Mouse (Mus musculus) lung, postnatal 25 days (tissue): ENCODE data around the gene Mcoln3.

Source experiments
- DNase-seq: peaks from one replicate; pipeline ENCODE4 v3.0.0; 2022; ENCODE audit warnings: low spot score

Mcoln3 gene

GRCm38 (mm10) chr3:146134834-146135233 lies 17.6 kb downstream of the Mcoln3 start:
- DNase-seq = no peak

- DNase-seq = no peak
These were observed 18.2 kb downstream of the Mcoln3 start for GRCm38 (mm10) chr3:146135417-146135816.

- DNase-seq = no peak
These were observed 19.2 kb downstream of the Mcoln3 start for GRCm38 (mm10) chr3:146136422-146136821.

DNA sequence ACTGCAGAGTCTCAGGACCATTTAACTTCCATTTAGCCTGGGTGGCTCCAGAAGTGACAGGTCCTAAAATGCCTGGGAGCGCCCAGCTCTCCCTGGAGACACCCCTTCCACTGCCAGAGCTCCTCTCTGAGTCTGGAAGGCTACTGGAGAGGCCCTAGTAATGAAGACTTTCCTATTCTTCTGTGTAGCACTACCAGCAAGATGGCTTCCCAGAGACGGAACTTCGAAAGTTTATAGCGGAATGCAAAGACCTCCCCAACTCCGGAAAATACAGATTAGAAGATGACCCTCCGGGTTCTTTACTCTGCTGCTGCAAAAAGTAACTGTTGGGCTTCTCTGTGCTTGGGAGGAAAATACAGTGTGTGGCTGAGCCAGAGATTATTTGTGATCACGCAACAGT lies 23.0 kb downstream of the Mcoln3 start:
- DNase-seq = no peak

GRCm38 (mm10) chr3:146142523-146142922 lies 25.3 kb downstream of the Mcoln3 start:
- DNase-seq = no peak

GRCm38 (mm10) chr3:146145501-146145900 lies 28.3 kb downstream of the Mcoln3 start:
- DNase-seq = no peak

DNA sequence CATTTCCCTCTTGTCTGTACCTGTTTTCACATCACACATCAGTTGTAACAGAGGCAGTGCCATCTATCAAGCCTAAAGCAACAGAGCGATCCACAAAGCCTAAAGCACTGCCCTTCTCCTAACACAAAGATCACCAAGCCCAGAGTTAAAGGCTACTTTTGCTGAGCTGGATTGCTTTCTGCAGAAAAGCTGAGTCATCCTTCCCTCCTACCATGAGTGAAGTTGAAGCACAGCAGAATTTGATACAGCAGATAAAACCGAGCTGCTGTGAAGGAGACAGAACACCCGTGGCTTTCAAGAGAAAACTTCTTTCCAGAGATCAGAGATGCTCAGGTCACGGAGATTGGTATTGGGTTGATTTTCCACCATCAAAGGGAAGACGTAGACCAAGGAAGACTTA lies 28.9 kb downstream of the Mcoln3 start:
- DNase-seq = no peak

- DNase-seq = no peak
These were observed 32.2 kb downstream of the Mcoln3 start, which contains the start of gene Mcoln2 for GRCm38 (mm10) chr3:146149156-146150057. TSS of gene Mcoln2 (plus strand) at chr3:146149833.

GRCm38 (mm10) chr3:146150058-146150400 lies 32.8 kb downstream of the Mcoln3 start:
- DNase-seq = peak; percentile 41

DNA sequence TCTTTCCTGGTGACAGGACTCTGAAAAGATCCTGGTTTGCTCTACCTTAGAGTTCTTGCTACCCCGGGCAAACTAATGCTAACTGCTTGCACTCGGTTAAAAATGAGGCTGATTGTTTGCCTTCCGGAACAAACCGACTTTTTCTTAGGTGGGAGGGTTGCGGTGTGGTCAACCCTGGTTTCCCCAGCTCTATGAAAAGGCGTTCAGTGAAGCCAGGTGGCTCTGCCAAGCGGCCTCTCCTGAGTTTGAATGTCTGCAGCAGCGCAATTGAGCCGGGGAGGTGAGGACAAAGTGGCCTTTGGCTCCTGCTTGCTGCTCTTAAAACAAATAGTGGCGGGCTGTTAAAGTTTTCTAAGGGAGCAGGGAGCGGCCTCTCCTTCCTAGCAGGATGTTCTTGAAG lies 33.3 kb downstream of the Mcoln3 start:
- peak; percentile 21 for DNase-seq

DNA sequence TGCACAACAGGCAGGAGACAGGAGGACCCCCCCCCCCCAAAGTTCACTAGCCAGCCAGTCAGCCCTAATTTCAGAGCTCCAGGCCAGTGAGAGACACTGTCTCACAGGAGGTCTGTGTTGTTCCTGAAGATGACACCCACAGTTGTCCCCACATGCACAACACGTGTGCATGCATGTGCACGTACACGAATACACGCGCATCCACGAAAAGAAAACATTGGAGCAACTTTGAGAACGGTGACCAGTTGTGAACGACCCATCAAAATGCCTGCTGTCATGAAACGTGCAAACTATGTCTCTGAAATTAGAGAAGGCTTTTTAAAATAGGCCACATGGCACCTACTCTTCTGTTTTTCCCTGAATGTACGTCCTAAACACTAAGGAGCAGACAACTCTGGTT lies 34.1 kb downstream of the Mcoln3 start:
- no peak for DNase-seq

GRCm38 (mm10) chr3:146151755-146152154 lies 34.5 kb downstream of the Mcoln3 start:
- no peak for DNase-seq

- DNase-seq = no peak
These were observed 35.1 kb downstream of the Mcoln3 start for GRCm38 (mm10) chr3:146152348-146152747.

- no peak for DNase-seq
These were observed 35.7 kb downstream of the Mcoln3 start for GRCm38 (mm10) chr3:146152913-146153312.

DNA sequence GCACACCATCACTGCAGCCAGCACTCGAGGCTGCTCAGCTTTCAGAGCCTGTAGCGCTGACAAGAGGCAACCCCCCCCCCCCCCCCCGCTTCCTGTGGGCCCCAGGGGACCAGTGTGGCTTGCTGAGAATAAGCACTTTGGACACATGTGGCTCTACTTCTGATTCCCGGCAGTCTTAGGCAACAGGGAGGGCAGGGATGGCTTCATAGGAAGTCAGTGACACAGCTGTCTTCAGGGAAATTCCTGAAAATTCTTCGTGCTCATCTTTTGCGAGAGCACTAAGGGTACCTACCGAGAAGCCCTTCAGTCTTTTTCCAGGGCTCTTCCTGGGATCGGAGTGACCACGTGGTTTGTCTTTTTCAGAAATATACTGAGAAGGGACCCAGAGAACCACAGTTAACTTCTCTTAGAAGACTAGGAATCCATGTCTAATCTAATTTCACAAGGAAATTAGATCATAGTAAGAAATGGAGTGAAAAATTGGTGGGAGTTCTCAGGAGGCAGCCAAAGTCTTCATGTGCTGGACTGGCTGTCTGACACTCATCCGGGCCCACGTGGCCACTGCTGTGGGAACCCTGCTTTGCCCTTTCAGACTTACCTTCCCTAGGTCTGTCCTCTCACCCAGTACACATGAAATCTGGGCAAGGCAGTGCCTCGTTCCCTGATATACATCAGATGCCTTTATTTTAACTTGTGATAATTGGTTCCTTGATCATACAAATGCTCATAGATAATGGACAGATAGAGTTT lies 36.8 kb downstream of the Mcoln3 start:
- DNase-seq = no peak

GRCm38 (mm10) chr3:146155628-146156576 lies 38.7 kb downstream of the Mcoln3 start:
- no peak for DNase-seq

DNA sequence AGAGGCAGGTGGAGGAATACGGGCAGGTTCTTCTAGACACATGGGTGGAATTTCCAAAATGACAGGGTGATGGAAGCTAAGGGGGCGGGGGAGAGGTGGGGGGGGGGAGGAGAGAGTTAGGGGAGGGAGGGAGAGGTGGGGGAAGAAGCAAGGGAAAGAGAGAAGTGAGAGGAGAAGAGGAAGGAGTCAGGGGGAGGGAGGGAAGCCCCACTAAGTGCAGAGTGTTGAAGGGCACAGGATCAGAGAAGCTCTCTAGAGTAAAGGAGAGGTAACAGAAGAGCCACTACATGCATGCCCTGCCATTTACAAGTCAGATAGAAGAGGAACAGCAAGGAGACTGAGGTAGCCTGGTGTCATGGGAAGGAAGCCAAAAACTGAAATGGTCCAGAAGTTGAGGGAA lies 39.6 kb downstream of the Mcoln3 start:
- DNase-seq = no peak

GRCm38 (mm10) chr3:146158039-146158438 lies 40.8 kb downstream of the Mcoln3 start:
- DNase-seq = no peak

DNA sequence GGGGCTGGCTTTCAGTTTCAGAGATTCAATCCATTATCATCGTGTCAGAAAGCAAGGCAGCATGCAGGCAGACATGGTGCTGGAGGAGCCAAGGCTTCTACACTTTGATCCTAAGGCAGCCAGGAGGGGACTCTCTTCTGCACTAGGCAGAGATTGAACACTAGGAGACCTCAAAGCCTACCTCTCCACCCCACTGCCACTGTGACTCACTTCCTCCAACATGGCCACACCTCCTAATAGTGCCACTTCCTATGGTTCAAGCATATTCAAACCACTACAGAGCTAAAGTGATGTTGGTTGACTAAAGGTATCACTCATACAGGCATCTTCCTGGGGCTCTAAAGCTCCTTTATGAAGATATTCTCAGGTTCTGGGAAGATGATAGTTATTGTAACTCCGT lies 42.1 kb downstream of the Mcoln3 start:
- DNase-seq = no peak

GRCm38 (mm10) chr3:146162197-146162596 lies 44.9 kb downstream of the Mcoln3 start:
- no peak for DNase-seq

- no peak for DNase-seq
These were observed 52.1 kb downstream of the Mcoln3 start for GRCm38 (mm10) chr3:146169356-146169755.

DNA sequence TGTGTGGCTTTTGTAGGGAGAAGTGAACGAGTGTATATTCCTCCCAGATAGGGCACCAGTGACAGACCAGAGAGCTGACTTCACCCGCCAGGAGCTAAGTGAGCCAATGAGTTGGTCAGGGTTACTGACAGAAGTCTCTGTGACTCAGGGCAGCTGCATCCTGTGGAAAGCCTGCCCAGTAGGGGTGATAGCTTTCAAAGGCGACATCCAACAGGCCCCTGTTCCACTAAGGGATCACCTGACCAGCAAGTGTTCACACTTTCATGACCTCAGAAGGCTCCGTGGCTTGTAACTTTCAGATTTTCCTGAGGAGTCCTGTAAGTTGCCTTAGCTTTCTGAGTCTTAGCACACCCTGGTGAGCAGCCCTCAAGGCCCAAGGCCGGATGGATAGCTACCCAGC lies 55.8 kb downstream of the Mcoln3 start:
- DNase-seq = no peak
